Mouse (Mus musculus): ENCODE data around the gene Fuca1.

Gene Fuca1

GRCm38 (mm10) chr4:135985193-135985592, 64.7 kb downstream of the Fuca1 start:
- no peak for DNase-seq

- no peak for DNase-seq
These were observed 65.2 kb downstream of the Fuca1 start for GRCm38 (mm10) chr4:135985769-135986168.

- DNase-seq: no peak
These were observed 65.9 kb downstream of the Fuca1 start for GRCm38 (mm10) chr4:135986301-135986942.

GRCm38 (mm10) chr4:135986943-135987710, 66.6 kb downstream of the Fuca1 start, which contains the start of gene Pithd1:
Pithd1 (minus strand) TSS chr4:135987264.
- peak; percentile 94 for DNase-seq

- no peak for DNase-seq
These were observed 67.2 kb downstream of the Fuca1 start for GRCm38 (mm10) chr4:135987714-135988113.

Data from lung, postnatal 36 days (tissue).